Mouse (Mus musculus): ENCODE data around the gene Casp7.

GRCm38 (mm10) chr19:56395183-56395935 is 1.6 kb upstream of the Casp7 start:
- no peak for TF ChIP-seq CTCF (IDR thresholded peaks at IDR 0.05; ENCODE audit: low read depth)
- TF ChIP-seq EP300 (optimal IDR thresholded peaks at IDR 0.05) = no peak
